Mouse (Mus musculus) embryonic fibroblast, embryonic 13.5 days (primary cell): ENCODE results near the gene Eml6. TPM values are rescaled to one million over a fixed set of nuclear protein-coding genes. Genes with fewer than 3 reads are reported as not detected.

ENCODE experiments used
- H3K27ac ChIP-seq: 2 replicates; pipeline ENCODE4 v1.5.1; 2012; ENCODE audit warnings: low read length, control low read depth, inconsistent platforms; ENCODE audit not compliant: insufficient read depth
- H3K4me1 ChIP-seq: 2 replicates; pipeline ENCODE4 v1.6.1; 2011; ENCODE audit warnings: low read length; ENCODE audit not compliant: control insufficient read depth, insufficient read depth
- H3K4me3 ChIP-seq: 2 replicates; pipeline ENCODE4 v1.5.1; 2011; ENCODE audit warnings: mild to moderate bottlenecking, control low read depth, low read length; ENCODE audit not compliant: insufficient read depth
- CTCF ChIP-seq: IDR thresholded peaks from 2 replicates; pipeline ENCODE4 v1.5.1; 2011; ENCODE audit warnings: mild to moderate bottlenecking, control low read depth, low read length, moderate library complexity, borderline replicate concordance; ENCODE audit not compliant: insufficient read depth
- POLR2A ChIP-seq: IDR thresholded peaks from 2 replicates; pipeline ENCODE4 v1.6.1; 2011; ENCODE audit warnings: low read depth, mild to moderate bottlenecking, control low read depth, low read length, moderate library complexity
- polyA plus RNA-seq: library from polyadenylated mRNA; stranded (reverse); fragments of >200 nt; gene quantifications from 2 replicates; pipeline ENCODE4 v1.2.4, GENCODE M21; 2011; ENCODE audit warnings: low read depth; ENCODE audit not compliant: missing spikeins, insufficient read length

Eml6 gene
- 1.3 and 1.7 TPM in 2 replicates for polyA plus RNA-seq

- Histone ChIP-seq H3K4me3 (peak within 1 kb of the TSS; percentile 80), H3K27ac (peak within 1 kb of the TSS; percentile 35), H3K4me1 (no peaks in the 10 kb centered on the region)
- TF ChIP-seq POLR2A (peak; percentile 89), CTCF (no peak)
Measured at GRCm38 (mm10) chr11:30025835-30026472, at the start of gene Eml6. TSS of gene Eml6 (minus strand) at chr11:30026033.

DNA sequence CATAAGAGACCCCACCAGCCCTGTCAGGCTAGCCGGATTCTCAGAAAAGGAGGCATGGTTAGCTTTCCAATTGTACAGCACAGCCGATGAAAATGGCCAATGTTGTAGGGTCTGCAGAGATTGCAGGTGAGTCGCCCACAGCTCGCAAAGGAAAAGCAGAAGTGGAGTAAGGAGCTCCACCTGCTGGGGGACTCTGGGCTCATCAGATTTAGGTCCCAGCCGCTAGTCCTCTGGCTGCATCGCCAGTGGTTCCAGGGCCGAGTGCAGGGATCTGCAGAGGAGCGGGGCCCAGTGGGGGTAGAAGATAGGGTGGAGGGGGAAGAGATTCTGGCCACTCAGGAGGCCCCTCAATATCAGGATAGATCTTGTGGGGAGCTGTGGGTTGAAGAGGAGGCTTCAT is 31.5 kb upstream of the Eml6 start:
- Histone ChIP-seq H3K4me1 (no peaks in the 10 kb centered on the region), H3K27ac (no peak overlapping the region), H3K4me3 (no peak overlapping the region)
- no peak for TF ChIP-seq CTCF
- no peak for TF ChIP-seq POLR2A

DNA sequence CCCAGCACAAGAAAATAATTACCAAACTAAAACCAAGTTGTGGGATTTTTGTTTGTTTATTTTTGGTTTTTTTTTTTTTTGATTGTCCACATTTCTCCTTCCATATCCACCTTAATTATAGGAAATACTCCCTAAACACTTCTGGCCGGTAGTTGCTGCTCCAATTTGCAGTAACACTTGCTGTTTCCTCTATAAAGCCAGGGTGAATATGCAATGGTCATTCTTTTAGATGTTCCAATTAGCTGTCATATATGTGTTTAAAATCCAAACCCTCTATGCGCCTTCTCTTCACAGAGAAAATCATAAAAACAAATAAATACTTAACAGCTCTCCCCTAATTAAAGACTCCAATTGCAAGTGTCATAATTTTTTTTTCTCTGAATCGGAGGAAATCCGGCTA is 689 bp downstream of the Eml6 start:
- Histone ChIP-seq H3K27ac (no peak overlapping the region), H3K4me1 (no peaks in the 10 kb centered on the region), H3K4me3 (peak overlapping the region; percentile 80)
- no peak for TF ChIP-seq CTCF
- TF ChIP-seq POLR2A: no peak

GRCm38 (mm10) chr11:30024261-30025071 is 1.4 kb downstream of the Eml6 start:
- H3K4me3 ChIP-seq: peak overlapping the region; percentile 49
- no peaks in the 10 kb centered on the region for H3K4me1 ChIP-seq
- TF ChIP-seq POLR2A (no peak), CTCF (no peak)
- no peak overlapping the region for H3K27ac ChIP-seq

DNA sequence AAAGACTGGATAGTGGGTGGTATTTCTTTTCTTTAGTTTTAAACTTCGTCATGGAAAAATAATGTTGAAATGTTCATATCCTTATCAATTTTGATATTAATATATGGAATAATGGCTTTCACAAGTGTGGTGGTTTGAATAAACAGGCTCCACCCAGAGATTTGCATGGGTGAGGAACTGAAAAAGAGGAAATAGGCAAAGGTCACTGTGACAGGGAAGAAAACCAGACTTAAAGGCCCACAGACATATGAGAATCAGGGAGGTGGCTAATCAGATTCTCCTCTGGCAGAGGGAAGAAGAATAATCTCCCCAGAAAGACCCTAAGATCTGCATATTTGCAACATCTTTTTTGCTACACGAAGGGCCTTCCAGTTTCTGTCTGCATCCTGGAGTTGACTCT is 39.6 kb downstream of the Eml6 start:
- Histone ChIP-seq H3K4me3 (no peak overlapping the region), H3K27ac (no peak overlapping the region), H3K4me1 (no peaks in the 10 kb centered on the region)
- TF ChIP-seq CTCF (no peak), POLR2A (no peak)

DNA sequence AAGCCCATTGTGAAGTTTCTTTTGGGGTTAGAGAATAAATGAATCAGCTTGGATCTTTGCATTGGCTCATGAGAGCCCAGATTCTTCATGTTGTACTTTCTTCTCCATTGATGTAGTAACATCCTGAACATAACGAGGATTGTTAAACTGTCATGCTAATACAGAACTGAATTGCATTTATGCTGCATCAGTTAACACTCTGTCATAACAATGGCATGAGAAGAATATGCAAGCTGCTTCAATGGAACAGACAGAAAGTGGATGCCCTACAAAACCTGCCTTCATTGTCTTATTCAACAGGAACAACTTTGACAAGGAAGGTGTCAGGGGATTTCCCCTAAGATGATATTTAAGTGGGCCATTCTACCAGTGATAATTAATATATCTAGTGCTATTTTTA is 57.0 kb downstream of the Eml6 start:
- H3K27ac ChIP-seq: no peak overlapping the region
- no peak overlapping the region for H3K4me3 ChIP-seq
- H3K4me1 ChIP-seq: no peaks in the 10 kb centered on the region
- TF ChIP-seq POLR2A (no peak), CTCF (no peak)

- no peak overlapping the region for H3K4me3 ChIP-seq
- TF ChIP-seq POLR2A: no peak
- no peak for TF ChIP-seq CTCF
- no peak overlapping the region for H3K27ac ChIP-seq
- no peaks in the 10 kb centered on the region for H3K4me1 ChIP-seq
Measured at GRCm38 (mm10) chr11:29959366-29959765, 66.5 kb downstream of the Eml6 start.

GRCm38 (mm10) chr11:29944661-29945060 is 81.2 kb downstream of the Eml6 start:
- no peak for TF ChIP-seq CTCF
- no peak for TF ChIP-seq POLR2A
- H3K27ac ChIP-seq: no peak overlapping the region
- H3K4me1 ChIP-seq: no peaks in the 10 kb centered on the region
- no peak overlapping the region for H3K4me3 ChIP-seq

- TF ChIP-seq POLR2A (no peak), CTCF (no peak)
- Histone ChIP-seq H3K4me3 (no peak overlapping the region), H3K4me1 (no peaks in the 10 kb centered on the region), H3K27ac (no peak overlapping the region)
Measured at GRCm38 (mm10) chr11:29924332-29924731, 101.5 kb downstream of the Eml6 start.

DNA sequence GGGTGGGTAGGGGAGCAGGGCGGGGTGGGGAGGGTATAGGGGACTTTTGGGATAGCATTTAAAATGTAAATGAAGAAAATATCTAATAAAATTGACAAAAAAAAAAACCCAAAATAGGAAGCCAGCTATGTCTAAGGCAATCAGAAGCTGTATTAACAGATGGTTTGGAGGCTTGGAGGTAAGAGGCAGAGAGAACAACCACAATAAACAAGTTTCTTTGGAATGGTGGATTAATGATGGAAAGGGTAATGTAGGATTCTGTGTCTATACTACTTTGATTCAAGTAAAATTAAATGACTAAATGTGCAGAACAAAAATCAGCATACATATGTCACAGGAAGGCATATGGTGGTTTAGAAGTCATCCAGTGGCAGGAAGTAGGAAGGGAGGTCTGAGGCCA is 102.0 kb downstream of the Eml6 start:
- TF ChIP-seq POLR2A: no peak
- TF ChIP-seq CTCF: no peak
- Histone ChIP-seq H3K4me1 (no peaks in the 10 kb centered on the region), H3K4me3 (no peak overlapping the region), H3K27ac (no peak overlapping the region)

- Histone ChIP-seq H3K4me1 (no peaks in the 10 kb centered on the region), H3K4me3 (no peak overlapping the region), H3K27ac (no peak overlapping the region)
- TF ChIP-seq CTCF: no peak
- TF ChIP-seq POLR2A: no peak
Measured at GRCm38 (mm10) chr11:29913180-29913579, 112.7 kb downstream of the Eml6 start.
